Comparison of ENCODE assay signal across 7 mouse cellular contexts in the genomic region with DNA sequence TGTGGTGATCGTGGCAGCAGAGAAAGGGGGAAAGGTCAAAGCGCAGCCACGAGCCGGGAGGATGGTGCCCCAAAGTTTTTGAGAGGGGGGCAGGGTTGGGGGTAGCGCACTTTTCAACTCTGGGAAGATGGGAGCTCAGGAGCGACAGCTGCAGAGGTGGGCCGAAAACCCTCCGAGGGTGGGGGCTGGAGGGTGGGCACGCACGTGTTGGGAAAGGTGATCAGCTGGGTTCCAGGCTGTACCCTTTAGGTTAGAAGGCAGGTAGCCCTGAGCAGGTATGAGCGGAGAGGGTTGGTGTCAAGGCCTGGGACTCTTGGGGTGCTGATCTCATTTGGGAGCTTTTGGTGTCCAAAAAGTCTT. TPM values are rescaled to one million over a fixed set of nuclear protein-coding genes. Genes with fewer than 3 reads are reported as not detected.
A peak's percentile ranks its signal among the peaks of the same experiment; 100 is the strongest.
DNase-seq lines count a peak whose midpoint lies in the region; ATAC-seq lines count a peak whose summit lies in the region.

No protein-coding gene starts in this region.

- no peaks in the 10 kb centered on the region for H3K36me3 ChIP-seq in neural tube, embryonic 11.5 days (ENCODE audit: control insufficient read depth, insufficient read depth, low read length)
- no peaks in the 10 kb centered on the region; the same call in 1 of the 2 replicates for H3K36me3 ChIP-seq in forebrain, embryonic 15.5 days
- H3K36me3 ChIP-seq in limb, embryonic 15.5 days, result peaks cover 4% of the 10 kb centered on the region
- 0 out of 2 replicates have a peak, but pooled peaks cover under 1% of the 10 kb centered on the region for H3K36me3 ChIP-seq in stomach, embryonic 16.5 days (ENCODE audit: control insufficient read depth, insufficient read depth, low read length)

- H3K4me3 ChIP-seq in neural tube, embryonic 11.5 days (ENCODE audit: low read depth, low read length), result peak overlapping the region; percentile 53
- peak overlapping the region; percentile 64 for H3K4me3 ChIP-seq in forebrain, embryonic 15.5 days
- peak overlapping the region; percentile 65 for H3K4me3 ChIP-seq in limb, embryonic 15.5 days
- H3K4me3 ChIP-seq in stomach, embryonic 16.5 days (replicated peaks; ENCODE audit: low read length), result peak overlapping the region; percentile 72

- peak overlapping the region; percentile 79 for H3K4me2 ChIP-seq in neural tube, embryonic 11.5 days (ENCODE audit: low read depth)
- H3K4me2 ChIP-seq in forebrain, embryonic 15.5 days (replicated peaks), result peak overlapping the region; percentile 89
- peak overlapping the region; percentile 77 for H3K4me2 ChIP-seq in limb, embryonic 15.5 days
- peak overlapping the region; percentile 79 for H3K4me2 ChIP-seq in stomach, embryonic 16.5 days (ENCODE audit: low read depth, low read length)

- WGBS in neural tube, embryonic 11.5 days, result 14% methylated on average over 11 of the region's 11 CpGs
- 9% methylated on average over 11 of the region's 11 CpGs for WGBS in forebrain, embryonic 15.5 days
- 6% methylated on average over 11 of the region's 11 CpGs for WGBS in limb, embryonic 15.5 days
- 6% methylated on average over 11 of the region's 11 CpGs for WGBS in stomach, embryonic 16.5 days

- no peaks in the 10 kb centered on the region for H3K27me3 ChIP-seq in neural tube, embryonic 11.5 days (ENCODE audit: control insufficient read depth, insufficient read depth, low read length)
- H3K27me3 ChIP-seq in forebrain, embryonic 15.5 days, result no peaks in the 10 kb centered on the region
- no peaks in the 10 kb centered on the region for H3K27me3 ChIP-seq in limb, embryonic 15.5 days
- H3K27me3 ChIP-seq in stomach, embryonic 16.5 days (ENCODE audit: control insufficient read depth, insufficient read depth, low read length), result no peaks in the 10 kb centered on the region

- peak overlapping the region; percentile 46; the same call in 1 of the 2 replicates for H3K27ac ChIP-seq in neural tube, embryonic 11.5 days (ENCODE audit: low read depth, low read length)
- peak overlapping the region; percentile 80 for H3K27ac ChIP-seq in forebrain, embryonic 15.5 days (replicated peaks)
- peak overlapping the region; percentile 54; the same call in 1 of the 2 replicates for H3K27ac ChIP-seq in limb, embryonic 15.5 days
- H3K27ac ChIP-seq in stomach, embryonic 16.5 days (ENCODE audit: low read length), result peak overlapping the region; percentile 29; the same call in 1 of the 2 replicates

- H3K9me3 ChIP-seq in neural tube, embryonic 11.5 days (ENCODE audit: control insufficient read depth, low read length), result no peaks in the 10 kb centered on the region
- H3K9me3 ChIP-seq in forebrain, embryonic 15.5 days, result no peaks in the 10 kb centered on the region
- no peaks in the 10 kb centered on the region for H3K9me3 ChIP-seq in limb, embryonic 15.5 days
- H3K9me3 ChIP-seq in stomach, embryonic 16.5 days (replicated peaks; ENCODE audit: control insufficient read depth, low read length), result no peaks in the 10 kb centered on the region

- DNase-seq in neural tube, embryonic 11.5 days (ENCODE audit: low spot score), result no peak
- DNase-seq in neural tube, embryonic 10.5 days (ENCODE audit: extremely low spot score, low spot score), result no peak
- DNase-seq in layer of hippocampus, adult 11-12 months (ENCODE audit: low spot score), result no peak
- no peak for DNase-seq in testis, postnatal 10 days (ENCODE audit: low spot score)

- peak overlapping the region; percentile 77 for H3K9ac ChIP-seq in neural tube, embryonic 11.5 days (ENCODE audit: low read length)
- peak overlapping the region; percentile 69 for H3K9ac ChIP-seq in forebrain, embryonic 15.5 days (replicated peaks)
- H3K9ac ChIP-seq in limb, embryonic 15.5 days, result peak overlapping the region; percentile 64
- peak overlapping the region; percentile 82 for H3K9ac ChIP-seq in stomach, embryonic 16.5 days (ENCODE audit: low read length)

- H3K4me1 ChIP-seq in neural tube, embryonic 11.5 days (ENCODE audit: control insufficient read depth, insufficient read depth, low read length), result 0 out of 2 replicates have a peak, but pooled peaks cover 3% of the 10 kb centered on the region
- H3K4me1 ChIP-seq in forebrain, embryonic 15.5 days, result peaks cover 18% of the 10 kb centered on the region
- peaks cover 10% of the 10 kb centered on the region for H3K4me1 ChIP-seq in limb, embryonic 15.5 days
- H3K4me1 ChIP-seq in stomach, embryonic 16.5 days (ENCODE audit: control insufficient read depth, insufficient read depth, low read length), result 0 out of 2 replicates have a peak, but pooled peaks cover 6% of the 10 kb centered on the region

- ATAC-seq in neural tube, embryonic 11.5 days (ENCODE audit: insufficient read depth, low FRiP score, low TSS enrichment), result peak; percentile 72
- no peak for ATAC-seq in forebrain, embryonic 15.5 days (replicated peaks)
- ATAC-seq in limb, embryonic 15.5 days (ENCODE audit: insufficient number of reproducible peaks, low FRiP score, low TSS enrichment, low read depth), result peak; percentile 36; the same call in 1 of the 2 replicates
- peak; percentile 50; the same call in 1 of the 2 replicates for ATAC-seq in stomach, embryonic 16.5 days (ENCODE audit: insufficient read depth, low FRiP score)

RNA-seq across cellular contexts. Expression of a gene that starts 0.5 kb away (rescaled TPM):
- 18.5 and 21.3 TPM in 2 replicates for polyA plus RNA-seq in neural tube, embryonic 11.5 days (2014; fragmentation: Nextera tagmentation; extraction: Ambion mirVana)
- 42.8 and 44.4 TPM in 2 replicates for polyA plus RNA-seq in forebrain, embryonic 15.5 days (2015; fragmentation: Nextera tagmentation; extraction: Ambion mirVana)
- 24.3 and 25.7 TPM in 2 replicates for polyA plus RNA-seq in limb, embryonic 15.5 days (2015; fragmentation: Nextera tagmentation; extraction: Ambion mirVana)
- 16.2 and 18.5 TPM in 2 replicates for polyA plus RNA-seq in stomach, embryonic 16.5 days (2015; fragmentation: Nextera tagmentation; extraction: Ambion mirVana)

RNA-seq across cellular contexts. Expression of a gene that starts 32.4 kb away (rescaled TPM):
- polyA plus RNA-seq in neural tube, embryonic 11.5 days (2014; fragmentation: Nextera tagmentation; extraction: Ambion mirVana), result 172 and 184 TPM in 2 replicates
- polyA plus RNA-seq in forebrain, embryonic 15.5 days (2015; fragmentation: Nextera tagmentation; extraction: Ambion mirVana), result 177 and 189 TPM in 2 replicates
- polyA plus RNA-seq in limb, embryonic 15.5 days (2015; fragmentation: Nextera tagmentation; extraction: Ambion mirVana), result 115 and 135 TPM in 2 replicates
- polyA plus RNA-seq in stomach, embryonic 16.5 days (2015; fragmentation: Nextera tagmentation; extraction: Ambion mirVana), result 92.0 and 119 TPM in 2 replicates

Comparison
In these comparisons a context has a peak if more than half of its experiments do, and no peak if none do; other contexts are left out.
1. H3K27ac ChIP-seq: peak in every context shown above with its lines; median percentile 80 in forebrain, embryonic 15.5 days; 54 in limb, embryonic 15.5 days; 46 in neural tube, embryonic 11.5 days; 29 in stomach, embryonic 16.5 days.